In the genomic region with DNA sequence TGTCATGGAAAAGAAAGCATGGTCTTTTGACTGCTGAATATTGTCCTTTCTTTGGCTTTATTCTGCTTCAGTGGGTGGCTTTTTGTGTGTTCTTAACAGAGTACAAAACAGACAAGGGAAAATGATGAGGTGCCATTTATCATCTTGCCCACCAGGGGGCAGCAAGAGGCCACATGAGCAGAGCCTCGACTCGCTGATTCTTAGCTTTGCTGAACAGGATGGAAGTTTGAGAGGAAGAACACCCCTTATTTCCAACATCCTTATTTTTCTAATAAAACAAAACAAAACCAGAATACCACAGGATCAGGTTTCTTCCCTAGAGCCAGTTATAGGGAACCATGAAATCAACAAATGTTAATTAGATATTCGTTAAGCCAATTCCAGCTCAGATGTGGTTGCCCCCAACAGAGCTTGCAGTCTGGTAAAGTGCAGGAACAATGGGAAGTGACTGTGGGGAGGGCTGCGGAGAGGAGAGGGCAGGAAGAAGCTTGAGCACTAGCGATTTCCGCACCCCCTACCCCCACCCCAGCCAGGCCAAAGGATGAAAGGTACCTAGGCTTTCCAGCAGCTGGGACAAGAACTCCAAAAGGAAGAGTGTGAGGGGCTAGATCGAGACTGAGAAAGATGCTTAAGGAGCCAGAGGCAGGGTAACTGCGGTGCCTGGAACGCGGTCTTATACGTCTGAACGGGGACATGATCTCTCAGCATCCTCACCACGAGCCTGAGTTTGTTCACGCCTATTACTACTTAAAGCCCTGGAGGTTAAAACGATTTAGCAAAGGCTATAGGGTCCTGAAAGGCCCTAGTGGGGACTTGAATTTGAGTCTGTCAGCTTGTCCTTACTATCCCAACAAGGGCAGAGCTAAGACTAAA, we compare ENCODE assay signal across 9 mouse cellular contexts. TPM values are rescaled to one million over a fixed set of nuclear protein-coding genes. Genes with fewer than 3 reads are reported as not detected.
DNase-seq lines count a peak whose midpoint lies in the region; ATAC-seq and TF ChIP-seq lines count a peak whose summit lies in the region.
"Had no signal": no experiment of that assay in that cellular context is flagged by ENCODE, and none has a peak within 500 bp of the region (broad histone marks: within the 10 kb centered on the region; RNA-seq: fewer than 3 reads in every experiment).

No protein-coding gene starts in this region.

- no peak overlapping the region for H3K4me3 ChIP-seq in G1E (ENCODE audit: low read depth, low read length)
- H3K4me3 ChIP-seq in forebrain, embryonic 11.5 days (ENCODE audit: low read depth, low read length), result no peak overlapping the region
- H3K4me3 ChIP-seq in hindbrain, embryonic 10.5 days, result peak overlapping the region; percentile 39
- H3K4me3 ChIP-seq: myocyte had no signal

- no peaks in the 10 kb centered on the region for H3K36me3 ChIP-seq in G1E (replicated peaks)
- no peaks in the 10 kb centered on the region for H3K36me3 ChIP-seq in forebrain, embryonic 11.5 days (ENCODE audit: control insufficient read depth, insufficient read depth, low read length)
- no peaks in the 10 kb centered on the region for H3K36me3 ChIP-seq in hindbrain, embryonic 10.5 days

- no peak for ATAC-seq in G1E (ENCODE audit: extremely low read depth, insufficient number of reproducible peaks, low FRiP score, poor library complexity, severe bottlenecking)
- ATAC-seq in forebrain, embryonic 11.5 days (replicated peaks; ENCODE audit: low FRiP score), result peak; percentile 67
- no peak for ATAC-seq in inflammation-experienced regulatory T-cells, adult 6 months

- no peak for TF ChIP-seq POLR2A in brain, embryonic 14.5 days (IDR thresholded peaks at IDR 0.05; ENCODE audit: borderline replicate concordance, extremely low read depth, insufficient read depth, insufficient read length, poor library complexity, severe bottlenecking)

- peak overlapping the region; percentile 12; the same call in 1 of the 2 replicates for H3K9ac ChIP-seq in forebrain, embryonic 11.5 days (ENCODE audit: low read length)

- H3K4me2 ChIP-seq in forebrain, embryonic 11.5 days (ENCODE audit: low read depth, low read length, severe bottlenecking), result peak overlapping the region; percentile 26; the same call in 1 of the 2 replicates

- no peaks in the 10 kb centered on the region for H3K9me3 ChIP-seq in G1E (replicated peaks)
- H3K9me3 ChIP-seq in forebrain, embryonic 11.5 days (ENCODE audit: control insufficient read depth, low read length), result no peaks in the 10 kb centered on the region
- H3K9me3 ChIP-seq in hindbrain, embryonic 10.5 days, result no peaks in the 10 kb centered on the region

- H3K27ac ChIP-seq in forebrain, embryonic 11.5 days (ENCODE audit: low read depth, low read length), result no peak overlapping the region
- H3K27ac ChIP-seq in hindbrain, embryonic 10.5 days, result peak overlapping the region; percentile 76; the same call in 1 of the 2 replicates

- TF ChIP-seq CTCF in G1E (IDR thresholded peaks at IDR 0.05; ENCODE audit: low read depth, low read length), result peak; percentile 81
- TF ChIP-seq CTCF in brain, embryonic 14.5 days (IDR thresholded peaks at IDR 0.05; ENCODE audit: borderline replicate concordance, extremely low read depth, insufficient read depth, insufficient read length), result peak; percentile 97

- peak; percentile 28 for DNase-seq in G1E (ENCODE audit: low spot score)
- peak; percentile 89 for DNase-seq in brain, embryonic 14.5 days (ENCODE audit: low read depth)
- DNase-seq in forebrain, embryonic 11.5 days (ENCODE audit: low spot score), result peak; percentile 83
- DNase-seq in hindbrain, embryonic 10.5 days (ENCODE audit: low spot score), result peak; percentile 77
- DNase-seq in layer of hippocampus, adult 8-10 months (ENCODE audit: low spot score in 2 of 2), result peak; percentile 52 to 72
- DNase-seq in lung, postnatal 14 days, result peak; percentile 62
- DNase-seq in right cerebral cortex, adult 2 months (ENCODE audit: low spot score in 2 of 2), result peak; percentile 75 to 78

- 2% methylated on average over 15 of the region's 15 CpGs for WGBS in forebrain, embryonic 11.5 days
- WGBS in hindbrain, embryonic 10.5 days, result 3% methylated on average over 15 of the region's 15 CpGs

- 0 out of 2 replicates have a peak, but pooled peaks cover 4% of the 10 kb centered on the region for H3K4me1 ChIP-seq in G1E (ENCODE audit: insufficient read depth, low read depth, low read length)
- H3K4me1 ChIP-seq in forebrain, embryonic 11.5 days (replicated peaks; ENCODE audit: control insufficient read depth, insufficient read depth, low read length), result no peaks in the 10 kb centered on the region
- peaks cover 19% of the 10 kb centered on the region for H3K4me1 ChIP-seq in hindbrain, embryonic 10.5 days (replicated peaks)

- peaks cover 14% of the 10 kb centered on the region for H3K27me3 ChIP-seq in G1E (ENCODE audit: insufficient read depth, low read length)
- H3K27me3 ChIP-seq in forebrain, embryonic 11.5 days (ENCODE audit: control insufficient read depth, insufficient read depth, low read length), result no peaks in the 10 kb centered on the region
- H3K27me3 ChIP-seq in hindbrain, embryonic 10.5 days (ENCODE audit: insufficient read depth, poor library complexity, severe bottlenecking), result peaks cover 13% of the 10 kb centered on the region; the same call in 1 of the 2 replicates

RNA-seq across cellular contexts. Expression of a gene that starts 31.6 kb away (rescaled TPM):
- total RNA-seq in G1E (2014; fragmentation: Nextera tagmentation) (not detected in 2 replicates), G1E (2017) (0.05 and 0.06 TPM in 2 replicates)
- polyA plus RNA-seq in G1E (2012), result not detected in 2 replicates
- polyA plus RNA-seq in brain, embryonic 14.5 days (2012; rRNA removed), result 65.0 and 80.5 TPM in 2 replicates
- 6.1 and 6.2 TPM in 2 replicates for polyA plus RNA-seq in forebrain, embryonic 11.5 days (2014; fragmentation: Nextera tagmentation; extraction: Ambion mirVana)
- 20.1 and 20.4 TPM in 2 replicates for polyA plus RNA-seq in hindbrain, embryonic 10.5 days (2016; fragmentation: Nextera tagmentation; extraction: Ambion mirVana)
- 100 to 1,000 TPM; 125 to 148 (median 136) TPM for total RNA-seq in layer of hippocampus, adult 8-10 months (2022)
- polyA plus RNA-seq in inflammation-experienced regulatory T-cells, adult 6 months (2017; shearing (Covaris generic)), result not detected

Comparison
In these comparisons a context has a peak if more than half of its experiments do, and no peak if none do; other contexts are left out.
1. DNase-seq: peak in every context shown above with its lines; median percentile 89 in brain, embryonic 14.5 days; 83 in forebrain, embryonic 11.5 days; 77 in hindbrain, embryonic 10.5 days; 76 in right cerebral cortex, adult 2 months; 62 in layer of hippocampus, adult 8-10 months; 62 in lung, postnatal 14 days; 28 in G1E.